Mouse (Mus musculus) embryonic fibroblast, embryonic 13.5 days (primary cell): ENCODE measurements around the gene Cln5.

Experiments
- CTCF ChIP-seq: IDR thresholded peaks from 2 replicates; pipeline ENCODE4 v1.5.1; 2011; ENCODE audit warnings: mild to moderate bottlenecking, control low read depth, low read length, moderate library complexity, borderline replicate concordance; ENCODE audit not compliant: insufficient read depth
- POLR2A ChIP-seq: IDR thresholded peaks from 2 replicates; pipeline ENCODE4 v1.6.1; 2011; ENCODE audit warnings: low read depth, mild to moderate bottlenecking, control low read depth, low read length, moderate library complexity

DNA sequence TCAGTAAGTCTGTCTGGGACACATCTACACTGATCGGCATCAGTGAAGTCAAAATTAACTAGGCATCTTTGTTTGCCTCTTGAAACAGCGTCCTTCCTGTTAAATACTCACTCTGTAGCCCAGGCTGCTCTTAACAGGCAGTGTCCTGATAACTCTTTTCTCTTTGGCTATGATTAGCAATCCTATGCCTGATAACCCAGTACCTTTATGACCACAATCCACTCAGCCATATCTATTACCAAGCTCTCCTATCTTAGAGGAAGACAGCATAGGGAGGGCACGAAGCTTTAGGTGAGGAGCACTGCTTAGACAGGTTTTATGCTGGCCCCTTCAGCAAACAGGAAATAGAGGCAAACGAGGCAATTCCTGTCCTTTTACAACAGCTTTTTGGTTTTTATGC lies 23.7 kb downstream of the Cln5 start:
- no peak for TF ChIP-seq CTCF
- no peak for TF ChIP-seq POLR2A
